Mouse (Mus musculus): Measurements from ENCODE around the gene Sdk1. TPM values are rescaled to one million over a fixed set of nuclear protein-coding genes. Genes with fewer than 3 reads are reported as not detected.

Sdk1 gene
- total RNA-seq, 1 experiment, result 1.2 TPM

GRCm38 (mm10) chr5:142081076-142081475 lies 839.8 kb downstream of the Sdk1 start:
- no peak overlapping the region for H3K9ac ChIP-seq (ENCODE audit: insufficient read depth, low read depth, low read length, poor library complexity, severe bottlenecking)
- DNase-seq (ENCODE audit: low read depth, low spot score), result no peak
- no peak overlapping the region for H3K27ac ChIP-seq (ENCODE audit: insufficient read depth, low read depth, low read length, poor library complexity, severe bottlenecking)
- no peaks in the 10 kb centered on the region for H3K36me3 ChIP-seq (ENCODE audit: control insufficient read depth, insufficient read depth, low read length, poor library complexity, severe bottlenecking)
- H3K4me1 ChIP-seq (ENCODE audit: control insufficient read depth in 2 of 2, insufficient read depth in 2 of 2, low read length in 2 of 2, poor library complexity in 1 of 2), result no peaks in the 10 kb centered on the region
- no peaks in the 10 kb centered on the region for H3K9me3 ChIP-seq (ENCODE audit: control insufficient read depth, insufficient read depth, low read depth, low read length)
- no peak for TF ChIP-seq ZNF384 (IDR thresholded peaks at IDR 0.05; ENCODE audit: low read depth, low read length)
- TF ChIP-seq ZC3H11A (IDR thresholded peaks at IDR 0.05; ENCODE audit: borderline replicate concordance, low read depth, low read length), result no peak
- TF ChIP-seq MAFK (IDR thresholded peaks at IDR 0.05; ENCODE audit: insufficient read depth, low read depth, low read length), result no peak
- TF ChIP-seq CHD2 (IDR thresholded peaks at IDR 0.05; ENCODE audit: low read depth, low read length), result no peak
- TF ChIP-seq HCFC1 (IDR thresholded peaks at IDR 0.05; ENCODE audit: borderline replicate concordance, insufficient read depth, low read length), result no peak
- in situ Hi-C loops (cut with MboI; ENCODE audit: low sequenced_read_pairs in 2 of 2, unreplicated experiment in 2 of 2), result no loop called here
- no peak overlapping the region for H3K4me3 ChIP-seq (ENCODE audit: insufficient read depth in 1 of 2, low read depth in 1 of 2, low read length in 2 of 2, poor library complexity in 1 of 2, severe bottlenecking in 1 of 2)

GRCm38 (mm10) chr5:142096377-142096841 lies 855.1 kb downstream of the Sdk1 start:
- Histone ChIP-seq H3K4me1 (ENCODE audit: control insufficient read depth in 2 of 2, insufficient read depth in 2 of 2, low read length in 2 of 2, poor library complexity in 1 of 2) (no peaks in the 10 kb centered on the region), H3K9ac (ENCODE audit: insufficient read depth, low read depth, low read length, poor library complexity, severe bottlenecking) (no peak overlapping the region), H3K27ac (ENCODE audit: insufficient read depth, low read depth, low read length, poor library complexity, severe bottlenecking) (no peak overlapping the region), H3K9me3 (ENCODE audit: control insufficient read depth, insufficient read depth, low read depth, low read length) (no peaks in the 10 kb centered on the region), H3K36me3 (ENCODE audit: control insufficient read depth, insufficient read depth, low read length, poor library complexity, severe bottlenecking) (no peaks in the 10 kb centered on the region), H3K4me3 (ENCODE audit: insufficient read depth in 1 of 2, low read depth in 1 of 2, low read length in 2 of 2, poor library complexity in 1 of 2, severe bottlenecking in 1 of 2) (no peak overlapping the region)
- TF ChIP-seq HCFC1 (IDR thresholded peaks at IDR 0.05; ENCODE audit: borderline replicate concordance, insufficient read depth, low read length) (no peak), MAFK (IDR thresholded peaks at IDR 0.05; ENCODE audit: insufficient read depth, low read depth, low read length) (no peak), ZC3H11A (IDR thresholded peaks at IDR 0.05; ENCODE audit: borderline replicate concordance, low read depth, low read length) (no peak), ZNF384 (IDR thresholded peaks at IDR 0.05; ENCODE audit: low read depth, low read length) (no peak), CHD2 (IDR thresholded peaks at IDR 0.05; ENCODE audit: low read depth, low read length) (no peak)
- DNase-seq (ENCODE audit: low read depth, low spot score), result no peak
- in situ Hi-C loops (cut with MboI; ENCODE audit: low sequenced_read_pairs in 2 of 2, unreplicated experiment in 2 of 2), result no loop called here

DNA sequence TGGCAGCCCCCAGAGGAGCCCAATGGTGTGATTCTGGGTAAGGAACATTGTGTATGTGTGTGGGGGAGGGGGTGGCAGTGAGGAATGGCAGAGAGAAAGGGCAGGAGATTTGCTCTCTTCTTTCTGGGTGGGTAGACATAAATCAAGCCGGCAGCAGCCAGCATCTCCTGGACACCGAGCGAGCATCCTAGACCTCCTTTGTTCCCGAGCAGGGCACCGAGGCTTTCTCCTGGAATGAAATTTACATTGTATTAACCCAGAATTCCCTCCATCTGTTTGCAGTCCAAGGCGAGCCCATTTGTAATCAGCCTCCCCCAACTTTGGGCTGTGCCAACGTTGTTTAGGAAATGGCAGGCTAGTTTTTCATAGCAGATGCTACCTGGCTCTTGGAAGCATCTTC lies 858.9 kb downstream of the Sdk1 start:
- Histone ChIP-seq H3K27ac (ENCODE audit: insufficient read depth, low read depth, low read length, poor library complexity, severe bottlenecking) (no peak overlapping the region), H3K9me3 (ENCODE audit: control insufficient read depth, insufficient read depth, low read depth, low read length) (no peaks in the 10 kb centered on the region), H3K36me3 (ENCODE audit: control insufficient read depth, insufficient read depth, low read length, poor library complexity, severe bottlenecking) (no peaks in the 10 kb centered on the region), H3K4me3 (ENCODE audit: insufficient read depth in 1 of 2, low read depth in 1 of 2, low read length in 2 of 2, poor library complexity in 1 of 2, severe bottlenecking in 1 of 2) (no peak overlapping the region), H3K9ac (ENCODE audit: insufficient read depth, low read depth, low read length, poor library complexity, severe bottlenecking) (no peak overlapping the region), H3K4me1 (ENCODE audit: control insufficient read depth in 2 of 2, insufficient read depth in 2 of 2, low read length in 2 of 2, poor library complexity in 1 of 2) (no peaks in the 10 kb centered on the region)
- DNase-seq (ENCODE audit: low read depth, low spot score), result no peak
- in situ Hi-C loops (cut with MboI; ENCODE audit: low sequenced_read_pairs in 2 of 2, unreplicated experiment in 2 of 2), result no loop called here
- TF ChIP-seq ZNF384 (IDR thresholded peaks at IDR 0.05; ENCODE audit: low read depth, low read length), result no peak
- TF ChIP-seq MAFK (IDR thresholded peaks at IDR 0.05; ENCODE audit: insufficient read depth, low read depth, low read length), result no peak
- TF ChIP-seq CHD2 (IDR thresholded peaks at IDR 0.05; ENCODE audit: low read depth, low read length), result no peak
- no peak for TF ChIP-seq ZC3H11A (IDR thresholded peaks at IDR 0.05; ENCODE audit: borderline replicate concordance, low read depth, low read length)
- no peak for TF ChIP-seq HCFC1 (IDR thresholded peaks at IDR 0.05; ENCODE audit: borderline replicate concordance, insufficient read depth, low read length)

DNA sequence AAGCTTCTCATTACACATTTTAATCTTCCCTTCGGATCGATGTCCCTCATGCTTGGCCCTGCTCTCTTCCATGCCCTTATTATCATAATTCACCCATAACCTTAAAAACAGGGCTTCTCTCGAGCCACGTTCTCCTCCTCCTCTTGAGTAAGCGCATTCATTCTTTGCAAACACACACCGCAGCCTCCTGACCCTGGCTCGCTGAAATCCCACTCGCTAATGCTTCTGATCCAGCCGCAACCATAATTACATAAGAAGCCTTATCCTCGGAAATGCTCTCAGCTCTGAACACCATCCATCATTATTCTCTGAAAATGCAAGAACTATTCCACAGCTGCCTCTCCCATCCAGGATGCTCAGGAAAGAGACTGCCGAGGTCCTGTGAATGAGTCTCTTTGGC lies 866.1 kb downstream of the Sdk1 start:
- H3K9me3 ChIP-seq (ENCODE audit: control insufficient read depth, insufficient read depth, low read depth, low read length), result no peaks in the 10 kb centered on the region
- no peak overlapping the region for H3K9ac ChIP-seq (ENCODE audit: insufficient read depth, low read depth, low read length, poor library complexity, severe bottlenecking)
- DNase-seq (ENCODE audit: low read depth, low spot score), result no peak
- in situ Hi-C loops (cut with MboI; ENCODE audit: low sequenced_read_pairs in 2 of 2, unreplicated experiment in 2 of 2), result no loop called here
- no peaks in the 10 kb centered on the region for H3K36me3 ChIP-seq (ENCODE audit: control insufficient read depth, insufficient read depth, low read length, poor library complexity, severe bottlenecking)
- no peak overlapping the region for H3K4me3 ChIP-seq (ENCODE audit: insufficient read depth in 1 of 2, low read depth in 1 of 2, low read length in 2 of 2, poor library complexity in 1 of 2, severe bottlenecking in 1 of 2)
- no peak overlapping the region for H3K27ac ChIP-seq (ENCODE audit: insufficient read depth, low read depth, low read length, poor library complexity, severe bottlenecking)
- no peaks in the 10 kb centered on the region for H3K4me1 ChIP-seq (ENCODE audit: control insufficient read depth in 2 of 2, insufficient read depth in 2 of 2, low read length in 2 of 2, poor library complexity in 1 of 2)
- no peak for TF ChIP-seq ZC3H11A (IDR thresholded peaks at IDR 0.05; ENCODE audit: borderline replicate concordance, low read depth, low read length)
- TF ChIP-seq ZNF384 (IDR thresholded peaks at IDR 0.05; ENCODE audit: low read depth, low read length), result no peak
- TF ChIP-seq CHD2 (IDR thresholded peaks at IDR 0.05; ENCODE audit: low read depth, low read length), result no peak
- TF ChIP-seq MAFK (IDR thresholded peaks at IDR 0.05; ENCODE audit: insufficient read depth, low read depth, low read length), result no peak
- no peak for TF ChIP-seq HCFC1 (IDR thresholded peaks at IDR 0.05; ENCODE audit: borderline replicate concordance, insufficient read depth, low read length)

- no peak overlapping the region for H3K27ac ChIP-seq (ENCODE audit: insufficient read depth, low read depth, low read length, poor library complexity, severe bottlenecking)
- peaks cover 0 to 16% of the 10 kb centered on the region in 2 experiments; a peak in 1 of 4 replicates for H3K4me1 ChIP-seq (ENCODE audit: control insufficient read depth in 2 of 2, insufficient read depth in 2 of 2, low read length in 2 of 2, poor library complexity in 1 of 2)
- TF ChIP-seq ZNF384 (IDR thresholded peaks at IDR 0.05; ENCODE audit: low read depth, low read length) (no peak), ZC3H11A (IDR thresholded peaks at IDR 0.05; ENCODE audit: borderline replicate concordance, low read depth, low read length) (no peak), HCFC1 (IDR thresholded peaks at IDR 0.05; ENCODE audit: borderline replicate concordance, insufficient read depth, low read length) (no peak), MAFK (IDR thresholded peaks at IDR 0.05; ENCODE audit: insufficient read depth, low read depth, low read length) (no peak), CHD2 (IDR thresholded peaks at IDR 0.05; ENCODE audit: low read depth, low read length) (no peak)
- DNase-seq (ENCODE audit: low read depth, low spot score), result no peak
- no peaks in the 10 kb centered on the region for H3K36me3 ChIP-seq (ENCODE audit: control insufficient read depth, insufficient read depth, low read length, poor library complexity, severe bottlenecking)
- in situ Hi-C loops (cut with MboI; ENCODE audit: low sequenced_read_pairs in 2 of 2, unreplicated experiment in 2 of 2), result no loop called here
- H3K4me3 ChIP-seq (ENCODE audit: insufficient read depth in 1 of 2, low read depth in 1 of 2, low read length in 2 of 2, poor library complexity in 1 of 2, severe bottlenecking in 1 of 2), result no peak overlapping the region
- H3K9me3 ChIP-seq (ENCODE audit: control insufficient read depth, insufficient read depth, low read depth, low read length), result no peaks in the 10 kb centered on the region
- H3K9ac ChIP-seq (ENCODE audit: insufficient read depth, low read depth, low read length, poor library complexity, severe bottlenecking), result no peak overlapping the region
Observed at GRCm38 (mm10) chr5:142111989-142112388, 870.7 kb downstream of the Sdk1 start.
